Mouse (Mus musculus) 3134 (cell line): ENCODE data around the gene Chaf1a.
A peak's percentile ranks its signal among the peaks of the same experiment; 100 is the strongest.

Source experiments
- DNase-seq: peaks from one replicate; pipeline ENCODE4 v3.0.0-alpha.2; 2011; ENCODE audit warnings: low spot score; ENCODE audit not compliant: insufficient read length; ENCODE audit errors: extremely low read depth

Chaf1a gene

GRCm38 (mm10) chr17:56018347-56019131, 21.7 kb upstream of the Chaf1a start:
- no peak for DNase-seq

- DNase-seq, result no peak
Measured at GRCm38 (mm10) chr17:56020400-56021084, 19.7 kb upstream of the Chaf1a start.

GRCm38 (mm10) chr17:56021161-56021910, 18.9 kb upstream of the Chaf1a start:
- DNase-seq, result no peak

- DNase-seq, result no peak
Measured at GRCm38 (mm10) chr17:56022131-56022988, 17.9 kb upstream of the Chaf1a start.

GRCm38 (mm10) chr17:56022989-56023290, 17.3 kb upstream of the Chaf1a start:
- DNase-seq, result no peak

GRCm38 (mm10) chr17:56023386-56023785, 16.9 kb upstream of the Chaf1a start:
- DNase-seq, result no peak

- DNase-seq, result no peak
Measured at GRCm38 (mm10) chr17:56024476-56024875, 15.8 kb upstream of the Chaf1a start.

- no peak for DNase-seq
Measured at GRCm38 (mm10) chr17:56024931-56025330, 15.3 kb upstream of the Chaf1a start.

- peak; percentile 79 for DNase-seq
Measured at GRCm38 (mm10) chr17:56026303-56026702, 13.9 kb upstream of the Chaf1a start.

GRCm38 (mm10) chr17:56026881-56027280, 13.4 kb upstream of the Chaf1a start:
- no peak for DNase-seq

- no peak for DNase-seq
Measured at GRCm38 (mm10) chr17:56027801-56028441, 12.3 kb upstream of the Chaf1a start.

GRCm38 (mm10) chr17:56030238-56030870, 9.9 kb upstream of the Chaf1a start:
- DNase-seq, result no peak

GRCm38 (mm10) chr17:56030919-56031318, 9.3 kb upstream of the Chaf1a start:
- DNase-seq, result peak; percentile 71

GRCm38 (mm10) chr17:56031431-56031830, 8.8 kb upstream of the Chaf1a start:
- no peak for DNase-seq

GRCm38 (mm10) chr17:56032127-56032733, 8.0 kb upstream of the Chaf1a start:
- DNase-seq, result no peak

GRCm38 (mm10) chr17:56032831-56033230, 7.4 kb upstream of the Chaf1a start:
- no peak for DNase-seq

GRCm38 (mm10) chr17:56034040-56034725, 6.1 kb upstream of the Chaf1a start:
- no peak for DNase-seq

GRCm38 (mm10) chr17:56034726-56035100, 5.5 kb upstream of the Chaf1a start:
- DNase-seq, result no peak

GRCm38 (mm10) chr17:56035216-56035615, 5.0 kb upstream of the Chaf1a start:
- no peak for DNase-seq
